Mouse (Mus musculus) ES-E14 (cell line): ENCODE measurements around the gene Sh3gl2.
A peak's percentile ranks its signal among the peaks of the same experiment; 100 is the strongest.

ENCODE experiments used
- CHD2 ChIP-seq: IDR thresholded peaks from 2 replicates; pipeline ENCODE4 v1.6.1; 2014; ENCODE audit warnings: mild to moderate bottlenecking, low read depth, low read length, inconsistent platforms
- HCFC1 ChIP-seq: IDR thresholded peaks from 2 replicates; pipeline ENCODE4 v1.6.1; 2012; ENCODE audit warnings: low read length, inconsistent platforms, borderline replicate concordance; ENCODE audit not compliant: insufficient read depth
- MAFK ChIP-seq: IDR thresholded peaks from 2 replicates; pipeline ENCODE4 v1.6.1; 2014; ENCODE audit warnings: mild to moderate bottlenecking, low read depth, low read length, inconsistent platforms; ENCODE audit not compliant: insufficient read depth
- ZC3H11A ChIP-seq: IDR thresholded peaks from 2 replicates; pipeline ENCODE4 v1.6.1; 2012; ENCODE audit warnings: low read depth, mild to moderate bottlenecking, inconsistent platforms, low read length, borderline replicate concordance
- ZNF384 ChIP-seq: IDR thresholded peaks from 2 replicates; pipeline ENCODE4 v1.6.1; 2012; ENCODE audit warnings: low read depth, low read length, inconsistent platforms

GRCm38 (mm10) chr4:85186011-85186410 is 18.9 kb upstream of the Sh3gl2 start:
- TF ChIP-seq ZC3H11A (peak; percentile 22; the same call in 1 of the 2 replicates), MAFK (no peak), ZNF384 (no peak), HCFC1 (no peak), CHD2 (no peak)
